Mouse (Mus musculus): Measurements from ENCODE around the gene Glt28d2.
"Not testable (repeated sequence)": the region's sequence is repeated elsewhere in the genome, so short reads cannot be mapped to it uniquely, and the experiment has no call there.

GRCm38 (mm10) chr3:85920671-85921070 is 33.4 kb upstream of the Glt28d2 start:
- TF ChIP-seq EP300, CTCF (IDR thresholded peaks at IDR 0.05): not testable (repeated sequence)

Measured in lung, postnatal 0 days (tissue).